Mouse (Mus musculus): ENCODE measurements around the gene Gm20388.

DNA sequence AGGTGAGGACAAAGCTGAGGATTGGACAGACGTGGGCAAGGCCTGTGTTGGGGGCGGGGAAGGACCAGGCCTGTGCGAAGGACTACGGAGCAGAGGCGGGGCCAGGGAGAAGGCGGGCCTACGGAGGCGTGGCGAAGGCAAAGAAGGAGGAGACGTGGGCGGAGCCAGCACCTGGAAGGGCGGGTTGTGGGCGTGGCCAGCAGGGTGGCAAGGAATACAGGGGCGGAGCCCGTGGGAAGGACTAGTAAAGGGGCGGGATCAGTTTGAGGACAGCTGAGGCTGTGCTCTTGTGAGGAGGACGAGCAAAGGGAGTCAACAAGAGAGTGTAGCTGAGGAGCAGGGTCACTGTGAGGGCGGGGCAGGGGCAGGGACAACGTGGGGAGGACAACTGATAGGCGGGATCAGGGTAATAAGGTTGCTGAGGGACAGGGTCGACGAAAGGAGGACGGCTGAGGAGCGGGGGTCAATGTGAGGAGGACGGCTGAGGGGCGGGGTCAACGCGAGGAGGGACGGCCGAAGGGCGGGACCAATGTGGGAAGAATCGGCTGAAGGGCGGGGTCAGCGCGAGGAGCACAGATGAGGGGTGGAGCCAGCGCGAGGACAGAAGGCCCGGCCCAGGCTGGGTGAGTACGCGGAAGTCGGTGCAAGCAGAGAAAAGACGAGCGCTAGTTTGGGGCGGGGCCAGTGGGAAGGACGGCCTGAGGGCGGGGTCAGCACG is 2370.8 kb downstream of the Gm20388 start:
- no peak for TF ChIP-seq CTCF (IDR thresholded peaks at IDR 0.05; ENCODE audit: low read depth)
- no peak for TF ChIP-seq EP300 (IDR thresholded peaks at IDR 0.05; ENCODE audit: low read depth)
